Mouse (Mus musculus) lung, postnatal 10 days (tissue): ENCODE data around the gene Npff.
A peak's percentile ranks its signal among the peaks of the same experiment; 100 is the strongest.

Source experiments
- DNase-seq: peaks from one replicate; pipeline ENCODE4 v3.0.0; 2021

The Npff gene

GRCm38 (mm10) chr15:102524892-102525485, at the start of gene Npff:
Gene Npff, minus strand, starts transcription at chr15:102524942.
- DNase-seq: peak; percentile 82

DNA sequence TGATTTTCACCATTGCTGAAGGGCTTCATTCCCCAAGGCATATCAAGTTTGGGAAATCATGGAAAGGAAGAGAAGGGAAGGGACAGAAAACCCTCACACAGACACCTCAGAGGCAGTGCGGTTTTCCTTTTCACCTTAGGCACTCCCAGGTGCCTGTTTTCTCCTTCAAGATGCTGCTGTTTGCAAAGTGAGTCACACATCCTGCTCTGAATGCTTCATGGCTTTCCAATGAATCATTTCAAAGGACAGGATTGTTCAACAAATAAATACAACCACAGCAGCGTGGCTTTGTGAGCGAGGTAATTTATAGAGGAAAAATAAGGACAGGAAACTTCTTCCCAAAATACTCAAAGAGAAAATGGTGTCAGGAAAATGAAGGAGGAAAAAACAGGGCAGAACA, 47.3 kb upstream of the Npff start:
- DNase-seq: peak; percentile 5

DNA sequence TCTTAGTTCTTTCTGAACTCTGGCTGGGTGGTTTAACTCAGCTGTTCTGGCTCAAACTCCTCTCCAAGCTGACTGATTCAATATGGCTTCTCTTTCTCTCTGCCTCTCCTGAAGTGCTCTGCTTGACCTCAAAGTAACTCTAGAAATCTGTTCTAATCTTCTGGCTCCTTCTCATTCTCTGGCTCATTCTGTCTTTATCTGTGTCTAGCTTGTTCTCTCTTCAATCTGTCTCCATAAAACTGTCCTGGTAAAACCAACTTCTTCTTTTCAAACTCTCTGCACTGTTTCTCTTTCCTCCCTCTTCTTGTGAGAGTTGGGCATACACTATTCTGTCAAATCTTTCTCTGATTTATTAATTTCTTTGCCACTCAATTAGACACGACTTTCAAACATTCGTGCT, 43.1 kb upstream of the Npff start:
- no peak for DNase-seq

- no peak for DNase-seq
Measured at GRCm38 (mm10) chr15:102563681-102564080, 38.9 kb upstream of the Npff start.

- DNase-seq: no peak
Measured at GRCm38 (mm10) chr15:102563061-102563460, 38.3 kb upstream of the Npff start.

DNA sequence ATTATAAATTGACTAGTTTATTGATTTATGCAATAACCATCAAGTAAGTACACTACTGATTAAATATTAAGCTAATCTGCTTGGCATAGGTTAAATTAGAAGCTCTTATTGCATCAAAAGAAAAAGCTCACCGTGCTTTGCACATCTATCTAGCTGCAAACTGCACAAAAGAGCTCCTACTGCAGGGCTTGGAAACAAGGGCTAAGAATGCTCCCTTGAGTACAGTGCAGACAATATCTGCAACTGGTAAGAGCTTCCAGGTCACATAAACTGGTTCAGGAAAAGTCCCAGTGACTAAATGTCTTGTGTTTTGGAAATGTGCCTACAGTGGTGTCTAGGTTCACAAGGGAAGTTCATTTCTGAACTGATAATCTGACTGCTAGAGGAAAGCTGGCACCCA, 37.7 kb upstream of the Npff start:
- DNase-seq: no peak

DNA sequence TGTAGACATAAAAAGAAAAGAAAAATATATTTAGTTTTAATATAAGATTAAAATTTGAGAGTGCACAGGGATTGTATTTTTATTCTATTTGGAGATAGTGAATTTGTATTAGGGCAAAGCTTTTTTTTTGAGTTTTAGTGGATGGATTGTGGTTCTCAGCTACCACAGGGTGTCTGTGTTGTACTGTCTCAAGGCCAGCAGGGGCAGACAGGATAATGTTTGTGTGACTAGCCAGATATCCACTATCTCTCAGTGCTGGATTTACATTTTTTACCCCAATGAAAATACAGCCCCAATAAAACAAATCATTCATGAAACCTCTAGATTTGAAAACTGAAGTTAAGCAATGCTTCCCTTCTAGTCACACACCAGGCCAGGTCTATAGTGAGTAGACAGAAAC, 32.8 kb upstream of the Npff start:
- DNase-seq: peak; percentile 13

- no peak for DNase-seq
Measured at GRCm38 (mm10) chr15:102555581-102555980, 30.8 kb upstream of the Npff start.

DNA sequence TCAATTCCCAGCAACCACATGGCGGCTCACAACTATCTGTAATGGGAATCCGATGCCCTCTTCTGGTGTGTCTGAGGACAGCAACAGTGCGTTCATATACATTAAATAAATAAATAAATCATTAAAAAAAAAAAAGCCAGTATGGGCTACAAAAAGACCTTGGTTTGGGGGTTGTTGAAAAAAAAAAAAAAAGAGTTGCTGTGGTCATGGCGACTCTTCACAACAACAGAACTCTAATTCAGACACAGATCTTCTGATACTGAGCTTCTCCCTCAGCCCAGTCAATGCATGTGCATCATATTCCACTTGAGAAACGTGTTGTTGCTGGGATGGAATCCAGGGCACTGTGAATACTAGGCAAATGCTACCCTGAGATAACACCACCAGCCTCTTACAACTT, 27.9 kb upstream of the Npff start:
- no peak for DNase-seq

DNA sequence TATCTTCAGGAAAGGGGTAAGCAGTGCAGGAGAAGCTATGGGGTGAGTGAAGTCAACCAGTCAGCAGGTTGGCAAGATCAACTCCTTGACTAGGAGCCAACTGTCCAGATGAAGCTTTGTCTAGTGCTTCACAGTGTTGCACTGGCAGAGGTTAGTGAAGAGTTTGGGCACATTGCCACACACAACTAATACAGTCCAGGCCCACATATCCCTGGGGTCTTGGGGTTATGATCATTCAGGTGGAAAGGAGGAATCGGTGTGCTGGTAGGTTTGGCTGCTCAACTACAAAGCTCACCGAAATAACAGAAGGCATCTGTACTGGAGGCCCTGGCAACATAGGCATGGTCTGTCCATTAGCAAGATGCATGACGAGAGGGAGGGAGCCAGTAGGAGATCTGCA, 22.7 kb upstream of the Npff start:
- DNase-seq: no peak

- peak; percentile 74 for DNase-seq
Measured at GRCm38 (mm10) chr15:102546677-102547427, 22.1 kb upstream of the Npff start.

DNA sequence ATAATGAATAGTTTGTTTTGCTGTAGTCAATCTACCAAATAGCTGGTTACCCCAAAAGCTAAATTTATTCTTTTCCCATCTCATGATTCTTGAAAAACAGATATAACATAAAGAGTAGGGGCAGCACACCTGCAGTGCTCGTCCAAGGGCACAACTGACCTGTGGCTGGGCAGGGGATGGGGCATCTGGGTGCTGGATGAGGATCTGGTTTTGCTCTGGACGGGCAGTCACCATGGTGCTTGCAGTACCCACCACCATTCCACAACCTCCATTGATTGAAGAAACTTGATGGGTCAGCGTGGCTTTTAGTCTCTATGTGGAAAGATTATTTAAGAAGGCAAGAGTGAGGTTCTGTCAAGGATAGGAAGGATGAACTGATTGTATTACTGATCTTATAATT, 21.5 kb upstream of the Npff start:
- no peak for DNase-seq

DNA sequence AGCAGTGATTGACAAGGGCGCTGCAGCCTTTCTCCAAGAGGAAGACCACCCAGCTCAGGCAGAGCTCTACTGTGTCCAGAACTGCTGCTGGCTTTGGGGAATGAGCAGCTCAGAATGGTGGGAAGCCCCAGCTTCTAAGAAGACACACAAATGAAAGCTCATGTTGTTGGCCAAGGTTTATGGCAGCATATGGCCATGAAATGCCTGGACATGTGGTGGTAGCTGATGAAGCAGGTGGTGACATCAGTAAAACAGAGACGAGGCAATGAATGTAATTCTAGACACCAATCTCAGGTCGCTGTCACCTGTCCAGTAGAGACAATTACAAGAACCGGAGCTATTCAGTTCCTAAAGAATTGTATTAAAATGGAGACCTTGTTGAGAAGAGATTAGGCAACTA, 20.1 kb upstream of the Npff start:
- DNase-seq: no peak

GRCm38 (mm10) chr15:102533926-102534325, 9.2 kb upstream of the Npff start:
- DNase-seq: no peak

DNA sequence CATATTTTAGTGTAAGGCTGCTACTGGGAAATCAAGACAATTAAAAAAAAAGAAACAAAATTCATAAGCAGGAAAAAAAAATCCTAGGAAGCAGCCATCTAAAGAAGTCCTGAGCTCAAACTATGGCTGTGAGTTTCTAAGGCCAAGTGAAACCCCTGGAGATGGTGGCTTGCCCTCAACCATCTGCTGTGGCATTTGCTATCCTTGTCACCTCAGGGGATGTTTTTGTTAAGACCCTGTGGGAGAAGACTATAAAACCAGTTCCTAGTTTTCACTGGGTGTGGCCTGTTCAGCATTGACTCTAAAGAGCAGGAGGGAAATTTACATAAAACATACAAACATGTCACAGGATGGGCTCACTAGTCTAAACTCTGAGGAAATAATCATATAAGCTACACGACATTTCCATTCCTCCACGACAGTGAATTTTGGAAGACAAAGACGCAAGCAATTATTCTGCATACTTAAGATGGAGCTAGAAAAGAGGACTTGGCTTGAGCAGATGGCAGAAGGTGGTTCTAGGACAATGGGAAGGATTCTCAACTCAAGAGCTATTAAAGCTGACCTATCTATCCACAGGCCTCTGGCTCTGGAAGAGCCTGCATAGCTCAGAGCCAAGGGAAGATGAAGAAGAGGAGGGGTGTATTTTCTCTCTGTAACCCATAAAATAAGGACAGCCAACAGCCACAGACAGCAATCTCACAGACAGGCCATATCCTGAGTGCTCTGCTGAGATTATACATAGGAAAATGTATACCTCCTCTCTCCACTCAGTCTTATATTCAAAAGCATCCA, 7.6 kb upstream of the Npff start:
- DNase-seq: no peak

DNA sequence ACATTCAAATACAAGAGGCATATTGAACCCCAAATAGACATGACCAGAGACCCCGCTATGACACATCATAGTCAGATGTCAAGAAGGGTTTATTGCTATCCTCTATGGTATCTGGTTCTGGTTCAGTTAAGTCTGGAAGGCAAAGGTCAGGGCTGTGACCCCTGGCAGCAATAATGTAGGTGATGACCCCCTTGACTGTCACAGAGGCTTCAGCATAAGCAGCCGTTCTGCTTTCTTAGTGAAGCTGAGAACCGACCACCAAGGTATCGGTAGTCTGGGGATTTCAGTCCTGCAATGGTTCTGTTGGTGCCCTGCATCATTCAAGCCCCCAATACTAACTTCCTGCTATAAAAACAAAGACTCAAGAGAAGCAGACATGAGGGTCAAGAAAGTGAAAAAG, 6.8 kb upstream of the Npff start:
- DNase-seq: no peak

DNA sequence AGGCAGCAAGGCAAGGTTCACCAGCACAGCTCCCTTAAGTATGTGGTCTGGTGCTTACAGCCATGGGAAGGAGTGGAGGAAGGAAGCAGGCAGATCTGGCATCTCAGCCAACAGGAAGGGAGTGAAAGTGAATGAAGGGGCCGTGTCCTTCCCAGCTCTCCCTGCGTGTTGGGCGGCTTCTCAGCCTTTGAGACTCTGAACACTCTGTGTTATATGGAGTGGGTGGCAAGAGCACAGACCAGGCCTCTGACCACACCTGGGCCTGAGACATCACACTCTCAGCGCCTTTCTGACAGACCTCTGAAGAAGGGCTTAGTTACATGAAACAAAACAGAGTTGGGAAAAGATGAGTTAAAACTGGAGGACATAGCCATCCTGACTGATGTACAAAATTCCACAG, 5.8 kb upstream of the Npff start:
- DNase-seq: no peak

DNA sequence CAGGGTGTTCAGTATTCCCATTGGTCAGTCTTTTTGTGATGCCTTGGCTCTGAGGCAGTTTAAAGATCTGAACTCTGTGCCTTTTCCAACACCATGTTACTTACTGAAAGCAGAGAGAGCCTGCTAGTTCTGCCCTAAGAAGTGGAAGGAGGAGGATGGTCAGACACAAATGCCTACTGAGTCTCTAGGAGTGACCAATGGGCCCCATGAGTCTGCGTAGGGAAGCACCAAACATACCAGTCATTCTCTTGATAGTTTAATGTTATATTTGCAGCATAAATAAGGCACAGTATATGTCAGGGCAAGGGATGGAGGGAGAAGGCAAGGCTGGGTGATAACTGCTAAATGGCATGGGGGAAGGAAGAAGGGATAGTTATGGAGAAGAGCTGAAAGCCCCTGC, 3.7 kb upstream of the Npff start:
- DNase-seq: no peak

DNA sequence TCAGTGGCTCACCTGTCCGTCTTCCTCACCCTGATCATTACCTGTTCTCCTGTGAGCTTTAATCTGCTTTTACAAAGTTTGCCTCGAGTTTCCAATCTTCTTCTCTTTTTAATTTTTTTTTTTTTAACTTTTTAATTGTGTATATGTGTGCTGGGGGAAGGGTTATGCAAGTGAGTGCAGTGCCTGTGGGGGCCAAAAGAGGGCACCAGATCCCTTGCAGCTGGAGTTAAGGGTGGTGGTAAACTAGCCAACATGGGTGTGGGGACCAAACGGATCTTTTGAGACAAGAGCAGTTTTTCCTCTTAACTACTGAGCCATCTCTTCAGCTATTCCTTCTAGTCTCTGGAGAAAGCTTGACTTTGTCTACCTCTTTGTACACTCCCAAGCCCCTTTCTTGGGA, 3.2 kb upstream of the Npff start:
- DNase-seq: no peak

GRCm38 (mm10) chr15:102526111-102527002, 1.6 kb upstream of the Npff start:
- no peak for DNase-seq

DNA sequence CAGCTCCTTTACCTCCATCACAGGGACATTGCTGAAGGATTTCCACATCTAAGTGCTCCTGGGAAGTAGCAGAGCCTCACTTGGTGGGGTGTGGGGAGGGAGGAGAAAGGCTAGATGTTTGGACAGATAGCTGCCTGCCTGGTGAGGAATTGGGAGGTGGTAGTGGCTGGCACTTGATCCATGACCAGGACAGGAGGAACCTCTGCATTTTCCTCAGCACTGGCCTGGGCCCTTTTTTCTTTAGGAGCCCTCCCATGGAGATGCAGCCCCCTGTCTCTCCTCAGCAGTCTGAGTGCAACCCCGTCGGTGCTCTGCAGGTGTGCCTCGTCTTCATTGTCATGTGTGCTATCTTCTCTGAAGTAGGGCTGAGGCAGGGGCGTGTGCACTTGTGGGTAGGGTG, 3.3 kb downstream of the Npff start:
- DNase-seq: no peak

GRCm38 (mm10) chr15:102520416-102520815, 4.3 kb downstream of the Npff start:
- no peak for DNase-seq
